Mouse (Mus musculus) liver, adult 10 weeks (tissue): ENCODE measurements around the gene Krt32. TPM values are rescaled to one million over a fixed set of nuclear protein-coding genes. Genes with fewer than 3 reads are reported as not detected.

Experiments
- polyA plus RNA-seq: library from polyadenylated mRNA; stranded (reverse); fragments of 350-450 nt; fragmentation: Illumina TruSeq; extraction: RNeasy Lipid Tissue Mini Kit (QIAGEN cat#74804); gene quantifications from one replicate; pipeline ENCODE4 v1.2.3, GENCODE M21; 2014; ENCODE audit warnings: low read depth, low replicate concordance

Gene Krt32
- not detected for polyA plus RNA-seq

DNA sequence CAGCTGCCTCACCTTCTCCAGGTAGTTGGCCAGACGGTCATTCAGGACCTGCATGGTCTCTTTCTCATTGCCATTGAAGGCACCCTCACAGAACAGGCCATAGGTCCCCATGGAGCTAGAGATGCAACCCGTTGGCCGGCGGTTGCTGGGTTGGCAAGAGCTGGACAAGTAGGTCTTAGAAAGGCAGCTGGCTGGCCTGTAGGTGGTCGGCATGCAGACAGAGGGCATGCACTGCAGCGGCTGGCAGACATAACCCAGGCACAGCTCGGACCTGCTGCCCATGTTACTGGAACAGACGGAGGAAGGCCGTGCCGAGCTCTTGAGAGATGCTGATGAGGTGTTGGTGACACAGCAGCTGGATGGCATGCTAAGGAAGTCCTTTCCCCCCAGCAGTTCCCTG is at the start of gene Krt32:
TSS of gene Krt32 (minus strand) at position 366 of the 400 bp plus-strand sequence.

DNA sequence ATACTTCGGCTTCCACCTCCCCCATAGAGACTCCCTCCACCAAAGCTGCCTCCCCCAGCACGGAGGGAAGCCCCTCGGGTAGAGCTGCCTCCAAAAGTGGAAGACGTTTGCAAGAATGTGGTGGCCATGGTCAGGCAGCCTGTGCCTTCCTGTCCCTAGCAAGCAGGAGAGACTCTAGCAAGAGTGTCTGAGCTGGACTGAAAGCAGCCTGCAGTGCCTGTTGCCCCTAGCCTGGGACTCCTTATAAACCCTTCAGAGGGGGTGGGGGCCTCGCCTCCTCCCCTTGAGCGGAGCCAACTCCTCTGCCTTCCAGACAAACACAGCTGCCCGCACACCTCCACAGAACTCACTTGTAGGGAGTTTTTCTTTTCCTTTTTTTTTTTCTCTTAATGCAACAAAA is 47.7 kb upstream of the Krt32 start, which contains the start of gene Krt15:
TSS of gene Krt15 (minus strand) at position 198 of the 400 bp plus-strand sequence.

DNA sequence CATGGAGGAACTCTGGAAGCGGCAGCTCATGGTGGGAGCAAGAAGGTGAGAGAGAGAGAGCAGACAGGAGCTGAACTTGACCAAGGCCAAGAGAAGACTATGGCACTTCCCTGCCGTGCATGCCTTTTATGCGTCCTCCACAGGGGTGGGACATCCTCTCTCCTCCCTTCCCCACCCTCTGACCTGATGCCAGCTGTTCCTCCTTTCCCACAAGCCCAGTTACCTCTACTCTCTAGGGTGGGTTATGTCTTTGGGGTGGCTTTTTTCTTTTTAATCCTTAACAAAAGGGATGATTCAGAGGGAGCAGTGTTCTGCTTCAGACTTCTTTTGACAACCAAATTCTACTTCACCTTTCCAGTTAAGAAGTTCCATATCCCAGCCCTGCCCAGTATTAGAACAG is 33.4 kb upstream of the Krt32 start, which contains the start of gene Krt13:
TSS of gene Krt13 (minus strand) at position 101 of the 400 bp plus-strand sequence.

DNA sequence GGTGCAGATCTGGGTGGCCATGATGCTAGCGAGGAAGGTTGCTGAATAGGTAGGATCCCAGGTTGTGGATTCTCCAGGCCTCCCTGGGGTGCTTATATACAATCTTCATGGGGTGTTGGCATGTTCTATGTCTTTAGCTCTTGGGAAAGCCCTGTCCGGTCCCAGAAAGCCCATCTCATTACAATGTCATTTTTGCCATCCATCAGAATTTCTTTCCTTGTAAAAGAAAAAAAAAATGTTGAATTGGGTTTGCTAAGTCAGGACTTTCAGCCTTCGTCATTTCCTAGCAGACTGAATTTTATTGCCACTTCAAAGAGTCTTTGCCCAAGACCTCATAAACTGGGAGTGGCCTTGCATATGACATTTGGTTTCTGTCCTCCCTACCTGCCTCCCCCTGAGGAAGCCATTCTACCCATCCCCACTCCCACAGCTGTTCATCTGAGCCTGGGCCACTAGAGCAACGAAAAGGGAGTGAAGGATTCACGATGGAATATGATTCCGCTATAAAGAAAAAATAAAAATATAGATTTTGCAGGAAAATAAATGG is 17.6 kb upstream of the Krt32 start, which contains the start of gene Krt36:
TSS of gene Krt36 (minus strand) at position 51 of the 547 bp plus-strand sequence.

DNA sequence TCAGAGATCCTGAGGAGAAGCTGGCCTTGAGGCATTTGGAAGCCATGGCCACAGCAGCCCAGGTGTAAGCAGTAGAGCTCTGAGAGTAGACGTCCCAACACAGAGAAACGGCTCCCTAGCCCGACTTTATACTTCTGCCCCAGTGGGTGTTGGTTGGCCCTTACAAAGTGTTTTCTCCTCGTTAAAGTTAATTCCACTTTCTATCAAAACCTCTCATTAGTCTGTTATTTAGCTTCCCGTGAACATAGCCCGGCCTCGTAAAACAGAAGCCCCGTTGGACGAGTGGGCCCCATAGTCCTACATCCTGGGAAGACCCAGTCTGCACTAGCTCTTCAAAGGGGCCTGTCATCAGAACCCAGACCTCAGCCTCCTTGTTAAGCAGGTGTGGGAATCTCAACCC is 8.1 kb upstream of the Krt32 start, which contains the start of gene Krt35:
TSS of gene Krt35 (minus strand) at position 101 of the 400 bp plus-strand sequence.

GRCm38 (mm10) chr11:100050451-100050850 is 37.6 kb downstream of the Krt32 start, which contains the start of gene Krt31:
Gene Krt31, minus strand, starts transcription at chr11:100050551.

GRCm38 (mm10) chr11:100041454-100041853 is 46.6 kb downstream of the Krt32 start, which contains the start of gene Krt34:
Gene Krt34, minus strand, starts transcription at chr11:100041554.

Other genes with a start within 250 kb of the Krt32 start
- gene Krtap4-16, start 236.6 kb downstream of the Krt32 start, polyA plus RNA-seq, result not detected
- gene Gm11568, start 230.3 kb downstream of the Krt32 start, polyA plus RNA-seq, result not detected
- not detected for gene Gm11559, start 223.8 kb downstream of the Krt32 start, polyA plus RNA-seq
- gene Krtap9-1, start 214.8 kb downstream of the Krt32 start, polyA plus RNA-seq, result not detected
- not detected for gene Gm11567, start 209.0 kb downstream of the Krt32 start, polyA plus RNA-seq
- not detected for gene Krtap31-1, start 180.3 kb downstream of the Krt32 start, polyA plus RNA-seq
- not detected for gene Gm11565, start 173.5 kb downstream of the Krt32 start, polyA plus RNA-seq
- not detected for gene Krtap31-2, start 151.9 kb downstream of the Krt32 start, polyA plus RNA-seq
- not detected for gene Krtap9-5, start 139.8 kb downstream of the Krt32 start, polyA plus RNA-seq
- gene Krtap29-1, start 109.2 kb downstream of the Krt32 start, polyA plus RNA-seq, result not detected
- gene Krtap16-1, start 101.6 kb downstream of the Krt32 start, polyA plus RNA-seq, result not detected
- not detected for gene Krtap17-1, start 94.2 kb downstream of the Krt32 start, polyA plus RNA-seq
- not detected for gene Krt33a, start 72.0 kb downstream of the Krt32 start, polyA plus RNA-seq
- gene Krt33b, start 58.4 kb downstream of the Krt32 start, polyA plus RNA-seq, result not detected
- gene Krt34, start 46.7 kb downstream of the Krt32 start, polyA plus RNA-seq, result not detected
- not detected for gene Krt31, start 37.7 kb downstream of the Krt32 start, polyA plus RNA-seq
- not detected for gene Krt35, start 8.0 kb upstream of the Krt32 start, polyA plus RNA-seq
- not detected for gene Krt36, start 17.4 kb upstream of the Krt32 start, polyA plus RNA-seq
- not detected for gene Krt13, start 33.3 kb upstream of the Krt32 start, polyA plus RNA-seq
- gene Krt15, start 47.7 kb upstream of the Krt32 start, polyA plus RNA-seq, result not detected
- not detected for gene Krt19, start 60.4 kb upstream of the Krt32 start, polyA plus RNA-seq
- not detected for gene Krt9, start 105.0 kb upstream of the Krt32 start, polyA plus RNA-seq
- gene Krt14, start 119.3 kb upstream of the Krt32 start, polyA plus RNA-seq, result not detected
- not detected for gene Krt16, start 160.7 kb upstream of the Krt32 start, polyA plus RNA-seq
- not detected for gene Krt17, start 172.8 kb upstream of the Krt32 start, polyA plus RNA-seq
- not detected for gene Krt42, start 181.6 kb upstream of the Krt32 start, polyA plus RNA-seq
- gene Eif1, start 231.7 kb upstream of the Krt32 start, polyA plus RNA-seq, result 1,293 TPM
- not detected for gene Gast, start 246.2 kb upstream of the Krt32 start, polyA plus RNA-seq